Mouse (Mus musculus) liver, adult 2 months (tissue): ENCODE data around the gene Wipf1. TPM values are rescaled to one million over a fixed set of nuclear protein-coding genes. Genes with fewer than 3 reads are reported as not detected.

Experiments used
- DNase-seq: peaks from one replicate; pipeline ENCODE4 v3.0.0-alpha.2; 2011; ENCODE audit warnings: low read depth, low spot score; ENCODE audit errors: extremely low read depth
- H3K27ac ChIP-seq: fragments of 200-500 bp; replicated peaks from 2 replicates; pipeline ENCODE4 v1.5.1; 2012; ENCODE audit warnings: low read depth, mild to moderate bottlenecking, control low read depth, inconsistent platforms, low read length; ENCODE audit not compliant: insufficient read depth
- H3K27me3 ChIP-seq: fragments of 200-500 bp; 2 replicates; pipeline ENCODE4 v1.6.1; 2012; ENCODE audit warnings: mild to moderate bottlenecking, moderate library complexity, low read length, inconsistent platforms; ENCODE audit not compliant: control insufficient read depth, insufficient read depth
- H3K36me3 ChIP-seq: fragments of 200-500 bp; 2 replicates; pipeline ENCODE4 v1.6.1; 2012; ENCODE audit warnings: low read length, inconsistent platforms; ENCODE audit not compliant: control insufficient read depth, insufficient read depth
- H3K4me1 ChIP-seq: fragments of 200-500 bp; 2 replicates; pipeline ENCODE4 v1.6.1; 2011; ENCODE audit warnings: low read length; ENCODE audit not compliant: control insufficient read depth, insufficient read depth
- H3K4me3 ChIP-seq: fragments of 200-500 bp; 2 replicates; pipeline ENCODE4 v1.5.1; 2011; ENCODE audit warnings: low read depth, mild to moderate bottlenecking, control low read depth, low read length, moderate library complexity; ENCODE audit not compliant: insufficient read depth
- H3K79me2 ChIP-seq: fragments of 200-500 bp; 2 replicates; pipeline ENCODE4 v1.6.1; 2012; ENCODE audit warnings: inconsistent platforms, mild to moderate bottlenecking, low read length, moderate library complexity; ENCODE audit not compliant: control insufficient read depth, insufficient read depth
- H3K9ac ChIP-seq: fragments of 200-500 bp; 2 replicates; pipeline ENCODE4 v1.6.1; 2012; ENCODE audit warnings: low read depth, mild to moderate bottlenecking, control low read depth, inconsistent platforms, low read length
- CTCF ChIP-seq: fragments of 200-500 bp; IDR thresholded peaks from 2 replicates; pipeline ENCODE4 v1.5.1; 2011; ENCODE audit warnings: low read depth, low read length, control low read depth
- POLR2A ChIP-seq: fragments of 200-500 bp; IDR thresholded peaks from 2 replicates; pipeline ENCODE4 v1.6.1; 2011; ENCODE audit warnings: low read length, control low read depth; ENCODE audit not compliant: insufficient read depth; ENCODE audit errors: extremely low read depth
- WGBS: fragments of 180-500 bp; shearing (Covaris S2); methylation state at CpG from one replicate; pipeline ENCODE4 v1.1.7; 2018; 5-methylcytosine and 5-hydroxymethylcytosine counted together
- polyA plus RNA-seq: library from polyadenylated mRNA; depleted of rRNA; stranded (reverse); fragments of >200 nt; gene quantifications from 2 replicates; pipeline ENCODE4 v1.2.3, GENCODE M21; 2012
- total RNA-seq: library from RNA; depleted of rRNA; stranded (reverse); fragments of >200 nt; gene quantifications from 2 replicates; pipeline ENCODE4 v1.2.3, GENCODE M21; 2014

Wipf1 gene
- total and polyA plus RNA-seq, 2 experiments: 1.4 to 1.7 TPM

DNA sequence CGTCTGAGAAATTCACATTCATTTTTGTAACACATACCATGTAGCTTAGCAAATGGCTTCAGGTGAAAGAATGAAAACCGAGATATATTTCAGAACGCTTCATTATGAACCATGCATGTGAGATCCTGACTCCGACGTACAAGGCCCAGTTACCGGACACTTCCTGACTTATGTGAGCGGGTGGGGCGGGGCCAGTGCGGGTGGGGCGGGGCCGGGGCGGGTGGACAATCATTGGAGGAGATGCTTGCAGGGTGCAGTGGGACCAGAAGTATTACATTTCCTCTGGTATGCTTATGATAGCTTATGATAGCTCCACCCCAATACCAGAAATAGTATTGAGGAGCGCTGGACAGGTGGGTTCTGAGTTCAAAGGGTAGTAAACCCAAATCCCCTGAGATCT, 74.9 kb downstream of the Wipf1 start:
- Histone ChIP-seq H3K27me3 (no peaks in the 10 kb centered on the region), H3K27ac (no peak overlapping the region), H3K79me2 (no peaks in the 10 kb centered on the region), H3K36me3 (no peaks in the 10 kb centered on the region), H3K4me1 (peaks cover 2% of the 10 kb centered on the region; the same call in 1 of the 2 replicates), H3K4me3 (no peak overlapping the region), H3K9ac (no peak overlapping the region)
- DNase-seq: no peak
- WGBS: 85% methylated on average over 13 of the region's 13 CpGs
- no peak for TF ChIP-seq CTCF
- TF ChIP-seq POLR2A: no peak

DNA sequence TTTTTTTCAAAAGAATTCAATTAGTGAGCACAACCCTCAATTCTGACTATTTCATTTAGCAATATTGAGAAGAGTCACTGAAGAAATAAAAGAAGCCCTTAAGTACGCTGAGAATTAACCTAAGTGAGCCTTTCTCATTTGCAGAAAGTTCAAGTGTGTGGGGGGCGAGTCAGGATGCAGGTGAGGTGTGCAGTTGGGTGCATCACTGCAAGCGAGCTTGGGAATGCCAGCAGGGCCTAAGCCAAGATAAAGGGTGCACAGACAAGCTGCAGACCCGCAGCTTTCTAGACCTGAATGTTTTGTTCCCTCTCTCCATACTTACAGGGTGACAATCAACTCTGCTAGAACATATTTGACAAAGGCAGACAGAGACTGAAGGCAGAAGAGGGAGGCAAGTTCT, 75.3 kb downstream of the Wipf1 start:
- Histone ChIP-seq H3K9ac (no peak overlapping the region), H3K4me3 (no peak overlapping the region), H3K36me3 (no peaks in the 10 kb centered on the region), H3K27ac (peak overlapping the region; percentile 47; the same call in 1 of the 2 replicates), H3K79me2 (no peaks in the 10 kb centered on the region), H3K4me1 (peaks cover 2% of the 10 kb centered on the region; the same call in 1 of the 2 replicates), H3K27me3 (no peaks in the 10 kb centered on the region)
- no peak for DNase-seq
- TF ChIP-seq POLR2A (no peak), CTCF (no peak)
- 80% methylated on average over 4 of the region's 4 CpGs for WGBS

DNA sequence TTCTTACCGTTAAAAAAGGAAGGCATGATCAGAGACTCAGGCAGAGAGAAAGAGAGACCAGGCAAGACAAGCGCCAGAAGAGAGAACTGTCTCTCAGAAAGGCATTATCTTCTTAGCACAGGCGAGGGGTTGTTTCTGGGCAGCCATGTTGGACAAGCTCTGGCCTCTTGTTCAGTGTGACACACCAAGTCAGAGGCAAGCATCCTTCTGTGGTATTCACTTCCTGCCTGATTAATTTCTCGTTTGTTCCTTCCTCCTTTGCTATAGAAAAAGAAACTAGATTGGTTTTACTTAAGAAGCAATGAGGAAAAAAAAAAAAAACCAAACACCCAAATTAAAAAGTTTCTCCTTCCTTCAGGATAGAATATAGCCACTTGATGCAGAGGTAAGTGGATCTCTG, 75.8 kb downstream of the Wipf1 start:
- H3K27me3 ChIP-seq: no peaks in the 10 kb centered on the region
- H3K4me3 ChIP-seq: no peak overlapping the region
- no peak overlapping the region for H3K9ac ChIP-seq
- TF ChIP-seq CTCF (no peak), POLR2A (no peak)
- H3K4me1 ChIP-seq: peaks cover 2% of the 10 kb centered on the region; the same call in 1 of the 2 replicates
- DNase-seq: peak; percentile 49
- no peaks in the 10 kb centered on the region for H3K79me2 ChIP-seq
- H3K36me3 ChIP-seq: no peaks in the 10 kb centered on the region
- 65% methylated on average over 4 of the region's 4 CpGs for WGBS
- H3K27ac ChIP-seq: no peak overlapping the region

DNA sequence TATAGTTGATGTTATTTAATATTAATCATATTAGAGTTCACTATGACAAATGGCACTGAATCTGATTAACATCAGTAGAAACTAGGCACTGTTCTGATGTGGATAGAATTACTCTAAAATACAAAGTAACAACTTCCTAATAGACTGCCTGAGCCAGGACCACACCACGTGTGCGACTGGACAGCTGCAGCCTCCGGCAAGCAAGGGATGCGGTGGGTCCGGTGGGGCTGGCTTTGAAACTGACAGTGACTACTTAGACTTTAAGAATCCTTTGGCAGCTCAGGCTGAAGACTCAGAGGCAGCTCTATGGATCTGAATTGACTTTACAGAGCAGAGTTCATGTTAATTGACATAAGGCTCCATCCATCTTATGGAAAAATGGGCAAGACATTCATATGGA, 76.4 kb downstream of the Wipf1 start:
- DNase-seq: no peak
- peak overlapping the region; percentile 14; the same call in 1 of the 2 replicates for H3K4me3 ChIP-seq
- no peaks in the 10 kb centered on the region for H3K27me3 ChIP-seq
- no peaks in the 10 kb centered on the region for H3K36me3 ChIP-seq
- 82% methylated on average over 5 of the region's 5 CpGs for WGBS
- no peak for TF ChIP-seq CTCF
- no peak for TF ChIP-seq POLR2A
- H3K9ac ChIP-seq: no peak overlapping the region
- peaks cover 2% of the 10 kb centered on the region; the same call in 1 of the 2 replicates for H3K4me1 ChIP-seq
- H3K79me2 ChIP-seq: no peaks in the 10 kb centered on the region
- H3K27ac ChIP-seq: no peak overlapping the region

DNA sequence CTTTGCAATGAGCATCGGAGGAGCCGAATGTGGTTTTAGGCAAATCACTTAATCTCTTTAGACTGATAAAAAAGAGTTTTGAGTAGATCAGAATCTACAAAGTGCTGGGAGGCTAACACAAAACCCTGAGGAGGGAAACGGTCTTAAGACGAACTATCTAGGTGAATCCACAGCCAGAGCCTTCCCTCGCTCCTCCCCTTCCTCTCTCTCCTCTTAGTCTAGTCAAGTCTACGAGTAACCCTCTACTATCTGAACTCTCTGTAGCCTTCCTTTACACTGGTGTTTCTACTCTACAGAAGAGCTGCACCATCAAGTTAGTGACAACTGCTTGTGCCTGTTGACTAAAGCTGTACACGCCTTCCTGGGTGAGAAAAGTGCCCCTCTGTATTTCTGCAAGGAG, 77.0 kb downstream of the Wipf1 start:
- no peaks in the 10 kb centered on the region for H3K27me3 ChIP-seq
- no peaks in the 10 kb centered on the region for H3K79me2 ChIP-seq
- H3K36me3 ChIP-seq: no peaks in the 10 kb centered on the region
- no peak for DNase-seq
- no peak for TF ChIP-seq CTCF
- TF ChIP-seq POLR2A: no peak
- peaks cover 2% of the 10 kb centered on the region; the same call in 1 of the 2 replicates for H3K4me1 ChIP-seq
- H3K9ac ChIP-seq: no peak overlapping the region
- peak overlapping the region; percentile 31; the same call in 1 of the 2 replicates for H3K4me3 ChIP-seq
- WGBS: 86% methylated on average over 7 of the region's 7 CpGs
- no peak overlapping the region for H3K27ac ChIP-seq

DNA sequence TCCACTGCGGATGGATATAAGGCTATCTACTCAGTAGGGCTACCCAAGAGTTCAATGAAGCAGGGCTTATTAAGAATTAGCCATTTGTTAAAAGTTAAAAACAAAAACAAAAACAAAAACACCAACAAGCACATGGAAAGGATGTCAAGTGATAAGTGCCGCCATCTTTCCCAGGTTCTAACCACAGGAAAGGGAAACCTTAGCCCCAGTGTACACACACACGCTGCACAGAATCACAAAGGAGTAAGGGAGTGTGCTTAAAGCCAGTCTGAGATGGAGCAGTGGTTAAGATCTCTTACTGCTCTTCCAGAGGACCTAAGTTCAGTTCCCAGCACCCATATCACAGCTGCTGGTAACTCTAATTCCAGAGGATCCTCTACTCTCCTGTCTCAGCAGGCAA, 78.0 kb downstream of the Wipf1 start:
- over 99% methylated on average over 3 of the region's 3 CpGs for WGBS
- Histone ChIP-seq H3K4me1 (peaks cover 2% of the 10 kb centered on the region; the same call in 1 of the 2 replicates), H3K27me3 (no peaks in the 10 kb centered on the region), H3K36me3 (no peaks in the 10 kb centered on the region), H3K27ac (no peak overlapping the region), H3K4me3 (no peak overlapping the region), H3K79me2 (no peaks in the 10 kb centered on the region), H3K9ac (no peak overlapping the region)
- TF ChIP-seq POLR2A (no peak), CTCF (no peak)
- DNase-seq: no peak
